Mouse (Mus musculus) G1E (cell line): ENCODE data around the gene Dlk1.

Experiments used
- CTCF ChIP-seq: IDR thresholded peaks from 2 replicates; pipeline ENCODE4 v1.5.1; 2012; ENCODE audit warnings: low read depth, low read length, inconsistent platforms, mixed read lengths
- POLR2AphosphoS5 ChIP-seq: IDR thresholded peaks from 2 replicates; pipeline ENCODE4 v1.6.1; 2012; ENCODE audit warnings: low read depth, low read length, inconsistent platforms; ENCODE audit not compliant: insufficient replicate concordance

DNA sequence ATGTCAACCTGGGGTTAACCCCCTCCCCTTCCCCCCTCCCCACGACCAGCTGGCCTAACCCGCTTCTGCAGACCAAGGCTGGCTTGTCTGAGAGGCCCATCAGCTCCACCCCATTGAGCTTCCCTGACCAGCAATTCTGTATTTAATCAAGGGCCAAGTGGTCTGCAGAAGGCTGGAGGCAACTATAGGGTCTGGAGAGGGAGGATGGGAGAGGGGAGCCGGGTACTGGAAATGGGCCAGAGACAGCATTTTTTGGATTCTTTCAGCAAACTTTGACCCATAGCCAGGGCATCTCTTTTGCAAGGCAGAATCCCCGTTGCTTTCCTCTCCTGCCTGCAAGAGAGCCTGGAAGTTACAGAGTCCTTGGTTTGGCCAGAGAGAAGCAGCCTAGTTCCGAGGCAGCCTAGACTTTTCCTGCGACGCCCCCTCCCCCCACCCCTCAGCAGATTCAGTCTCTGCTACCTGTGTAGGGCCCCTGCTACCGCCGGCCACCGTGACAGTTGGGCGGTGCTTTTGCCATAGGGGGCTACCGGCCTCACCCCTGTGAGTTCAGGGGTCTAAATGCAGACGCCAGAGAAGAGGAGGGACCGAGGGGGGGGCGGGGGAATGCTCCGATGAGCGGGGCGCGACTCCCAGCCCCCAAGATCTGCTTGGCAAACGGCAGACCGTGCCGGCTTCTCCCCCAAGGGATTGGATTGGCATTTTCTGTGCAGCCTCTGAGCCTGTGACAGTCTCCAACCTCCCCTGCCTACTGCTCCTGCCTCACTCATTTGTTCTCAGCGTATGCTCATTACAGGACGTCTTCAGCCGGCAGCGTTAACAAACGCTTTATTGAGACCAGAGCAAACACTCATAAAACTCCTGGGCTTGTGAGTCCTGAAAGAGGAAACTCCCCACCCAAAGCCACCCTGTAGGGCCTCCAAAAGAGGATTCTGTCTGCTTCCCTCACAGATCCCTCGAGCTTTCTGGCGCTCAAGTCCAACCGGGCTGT lies 2.9 kb upstream of the Dlk1 start:
- TF ChIP-seq CTCF: no peak
- no peak for TF ChIP-seq POLR2AphosphoS5
